Mouse (Mus musculus) limb, embryonic 15.5 days (tissue): ENCODE data around the gene Ttll11. TPM values are rescaled to one million over a fixed set of nuclear protein-coding genes. Genes with fewer than 3 reads are reported as not detected.
A peak's percentile ranks its signal among the peaks of the same experiment; 100 is the strongest.

Experiments used
- ATAC-seq: fragments of 200-750 bp; cut with Nextera tagmentation; 2 replicates; pipeline ENCODE4 v1.8.0; 2017; ENCODE audit warnings: low read depth, moderate TSS enrichment; ENCODE audit not compliant: insufficient number of reproducible peaks, low FRiP score, low TSS enrichment
- H3K27ac ChIP-seq: fragments of 300-500 bp; sonication (generic); 2 replicates; pipeline ENCODE4 v1.5.1; 2015; ENCODE audit warnings: moderate library complexity, mild to moderate bottlenecking, inconsistent platforms
- H3K27me3 ChIP-seq: fragments of 300-500 bp; sonication (generic); 2 replicates; pipeline ENCODE4 v1.6.1; 2015; ENCODE audit warnings: inconsistent platforms
- H3K36me3 ChIP-seq: fragments of 300-500 bp; sonication (generic); 2 replicates; pipeline ENCODE4 v1.6.1; 2015; ENCODE audit warnings: inconsistent platforms
- H3K4me1 ChIP-seq: fragments of 300-500 bp; sonication (generic); 2 replicates; pipeline ENCODE4 v1.6.1; 2015; ENCODE audit warnings: inconsistent platforms
- H3K4me2 ChIP-seq: fragments of 300-500 bp; sonication (generic); 2 replicates; pipeline ENCODE4 v1.6.1; 2015; ENCODE audit warnings: mild to moderate bottlenecking, inconsistent platforms
- H3K4me3 ChIP-seq: fragments of 300-500 bp; sonication (generic); 2 replicates; pipeline ENCODE4 v1.5.1; 2015; ENCODE audit warnings: mild to moderate bottlenecking, inconsistent platforms
- H3K9ac ChIP-seq: fragments of 300-500 bp; sonication (generic); 2 replicates; pipeline ENCODE4 v1.6.1; 2015; ENCODE audit warnings: inconsistent platforms
- H3K9me3 ChIP-seq: fragments of 300-500 bp; sonication (generic); 2 replicates; pipeline ENCODE4 v1.6.1; 2016; ENCODE audit warnings: inconsistent platforms
- WGBS: fragments of 180-500 bp; shearing (Covaris S2); methylation state at CpG from one replicate; pipeline ENCODE4 v1.1.7; 2015; 5-methylcytosine and 5-hydroxymethylcytosine counted together
- polyA plus RNA-seq: library from polyadenylated mRNA; unstranded; fragments of >200 nt; fragmentation: Nextera tagmentation; extraction: Ambion mirVana; gene quantifications from 2 replicates; pipeline ENCODE4 v1.2.1, GENCODE M21; 2015

Gene Ttll11
- polyA plus RNA-seq, 1 experiment from 2014 or later, result 1.0 TPM

DNA sequence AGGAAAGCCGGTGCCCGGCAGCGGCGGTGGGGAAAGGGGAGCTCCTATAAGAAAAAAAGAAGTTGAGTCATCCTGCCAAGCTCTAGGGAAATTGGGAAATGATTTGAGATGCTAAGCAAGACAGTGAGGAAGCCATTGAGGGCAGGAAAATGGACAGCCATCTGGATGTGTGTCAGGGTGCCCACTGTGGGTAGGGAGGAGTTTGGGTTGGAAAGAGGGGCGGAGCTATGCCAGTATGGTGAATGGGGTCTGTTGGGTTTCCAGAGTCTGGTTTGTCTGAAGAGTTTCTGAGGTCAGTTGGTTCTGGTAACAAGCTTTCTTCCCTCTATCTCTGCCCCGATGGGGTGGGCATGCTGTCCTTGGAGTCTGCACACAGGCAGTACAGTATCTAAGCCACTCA lies 256.4 kb downstream of the Ttll11 start:
- Histone ChIP-seq H3K9me3 (no peaks in the 10 kb centered on the region), H3K27me3 (no peaks in the 10 kb centered on the region), H3K4me3 (no peak overlapping the region), H3K4me1 (peaks cover 3% of the 10 kb centered on the region), H3K27ac (no peak overlapping the region), H3K36me3 (peaks cover 91% of the 10 kb centered on the region), H3K4me2 (no peak overlapping the region), H3K9ac (no peak overlapping the region)
- no peak for ATAC-seq
- 95% methylated on average over 6 of the region's 6 CpGs for WGBS

DNA sequence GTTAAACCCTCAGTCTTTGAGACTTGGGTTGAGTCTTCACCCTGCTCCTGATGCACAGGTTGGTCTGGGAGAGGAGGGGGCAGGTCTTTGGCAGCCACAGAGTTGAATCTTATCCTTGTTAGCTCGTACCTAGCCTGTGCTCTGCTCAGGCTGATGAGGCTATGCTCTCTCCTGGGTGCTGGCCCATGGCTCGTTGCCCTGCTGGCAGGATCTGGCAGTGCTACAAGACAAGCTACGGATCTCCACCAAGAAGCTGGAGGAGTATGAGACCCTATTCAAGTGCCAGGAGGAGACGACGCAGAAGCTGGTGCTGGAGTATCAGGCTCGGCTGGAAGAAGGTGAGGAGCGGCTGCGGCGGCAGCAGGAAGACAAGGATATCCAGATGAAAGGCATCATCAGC lies 256.9 kb downstream of the Ttll11 start:
- ATAC-seq, result no peak
- Histone ChIP-seq H3K36me3 (peaks cover 91% of the 10 kb centered on the region), H3K4me1 (no peaks in the 10 kb centered on the region), H3K9ac (no peak overlapping the region), H3K9me3 (no peaks in the 10 kb centered on the region), H3K4me3 (no peak overlapping the region), H3K27me3 (no peaks in the 10 kb centered on the region), H3K27ac (no peak overlapping the region), H3K4me2 (no peak overlapping the region)
- WGBS, result 92% methylated on average over 9 of the region's 9 CpGs

DNA sequence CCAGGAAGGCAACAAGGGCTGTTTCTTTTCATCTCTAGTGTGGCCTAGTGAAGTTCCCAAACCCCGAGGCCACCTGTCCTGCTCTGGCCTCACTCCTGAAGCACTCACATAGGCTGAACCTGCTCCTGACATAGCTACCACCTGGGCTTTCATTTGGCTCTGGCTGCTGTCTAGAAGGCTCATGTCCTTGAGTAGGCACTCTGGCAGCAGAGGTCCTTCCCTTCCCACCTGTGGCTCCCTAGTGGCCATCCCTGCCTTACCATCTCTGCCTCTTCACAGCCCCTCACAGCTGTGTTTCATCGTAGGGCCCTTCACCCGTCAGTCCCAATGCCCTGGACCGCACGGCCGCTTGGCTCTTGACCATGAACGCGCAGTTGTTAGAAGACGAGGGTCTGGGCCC lies 258.8 kb downstream of the Ttll11 start:
- Histone ChIP-seq H3K4me1 (no peaks in the 10 kb centered on the region), H3K9ac (no peak overlapping the region), H3K27ac (no peak overlapping the region), H3K4me3 (no peak overlapping the region), H3K36me3 (peaks cover 92% of the 10 kb centered on the region), H3K27me3 (no peaks in the 10 kb centered on the region), H3K4me2 (no peak overlapping the region), H3K9me3 (no peaks in the 10 kb centered on the region)
- 92% methylated on average over 9 of the region's 9 CpGs for WGBS
- no peak for ATAC-seq

DNA sequence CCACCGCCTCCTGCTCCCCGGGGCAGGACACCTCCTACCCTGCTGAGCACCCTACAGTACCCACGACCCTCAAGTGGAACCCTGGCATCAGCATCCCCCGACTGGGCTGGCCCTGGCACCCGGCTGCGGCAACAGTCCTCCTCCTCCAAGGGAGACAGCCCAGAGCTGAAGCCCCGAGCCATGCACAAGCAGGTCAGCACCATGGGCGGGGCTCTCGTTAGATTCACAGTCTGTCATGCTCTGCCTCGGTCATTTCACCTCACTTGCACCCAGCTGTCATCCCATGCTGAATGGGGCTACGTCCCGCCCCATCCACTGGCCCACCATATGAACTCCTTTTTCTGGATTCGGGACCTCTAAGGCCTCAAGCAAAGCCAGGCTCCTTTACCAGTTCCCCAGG lies 259.2 kb downstream of the Ttll11 start:
- no peak overlapping the region for H3K27ac ChIP-seq
- H3K9me3 ChIP-seq, result no peaks in the 10 kb centered on the region
- no peaks in the 10 kb centered on the region for H3K4me1 ChIP-seq
- peaks cover 92% of the 10 kb centered on the region for H3K36me3 ChIP-seq
- ATAC-seq, result no peak
- H3K27me3 ChIP-seq, result no peaks in the 10 kb centered on the region
- H3K4me3 ChIP-seq, result no peak overlapping the region
- no peak overlapping the region for H3K9ac ChIP-seq
- 92% methylated on average over 13 of the region's 13 CpGs for WGBS
- no peak overlapping the region for H3K4me2 ChIP-seq

DNA sequence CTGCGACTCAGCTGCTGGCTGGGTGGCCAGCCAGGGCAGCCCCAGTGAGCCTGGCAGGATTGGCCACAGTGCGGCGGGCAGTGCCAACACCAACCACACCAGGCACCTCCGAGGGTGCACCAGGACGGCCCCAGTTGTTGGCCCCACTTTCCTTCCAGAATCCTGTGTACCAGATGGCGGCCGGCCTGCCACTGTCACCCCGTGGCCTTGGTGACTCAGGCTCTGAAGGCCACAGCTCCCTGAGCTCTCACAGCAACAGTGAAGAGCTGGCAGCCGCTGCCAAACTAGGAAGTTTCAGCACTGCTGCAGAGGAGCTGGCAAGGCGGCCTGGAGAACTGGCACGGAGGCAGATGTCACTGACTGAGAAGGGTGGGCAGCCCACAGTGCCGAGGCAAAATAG lies 259.6 kb downstream of the Ttll11 start:
- Histone ChIP-seq H3K9ac (no peak overlapping the region), H3K9me3 (no peaks in the 10 kb centered on the region), H3K36me3 (peaks cover 95% of the 10 kb centered on the region), H3K27ac (no peak overlapping the region), H3K4me3 (no peak overlapping the region), H3K4me1 (0 out of 2 replicates have a peak, but pooled peaks cover 1% of the 10 kb centered on the region), H3K4me2 (no peak overlapping the region), H3K27me3 (no peaks in the 10 kb centered on the region)
- 90% methylated on average over 10 of the region's 12 CpGs for WGBS
- no peak for ATAC-seq

DNA sequence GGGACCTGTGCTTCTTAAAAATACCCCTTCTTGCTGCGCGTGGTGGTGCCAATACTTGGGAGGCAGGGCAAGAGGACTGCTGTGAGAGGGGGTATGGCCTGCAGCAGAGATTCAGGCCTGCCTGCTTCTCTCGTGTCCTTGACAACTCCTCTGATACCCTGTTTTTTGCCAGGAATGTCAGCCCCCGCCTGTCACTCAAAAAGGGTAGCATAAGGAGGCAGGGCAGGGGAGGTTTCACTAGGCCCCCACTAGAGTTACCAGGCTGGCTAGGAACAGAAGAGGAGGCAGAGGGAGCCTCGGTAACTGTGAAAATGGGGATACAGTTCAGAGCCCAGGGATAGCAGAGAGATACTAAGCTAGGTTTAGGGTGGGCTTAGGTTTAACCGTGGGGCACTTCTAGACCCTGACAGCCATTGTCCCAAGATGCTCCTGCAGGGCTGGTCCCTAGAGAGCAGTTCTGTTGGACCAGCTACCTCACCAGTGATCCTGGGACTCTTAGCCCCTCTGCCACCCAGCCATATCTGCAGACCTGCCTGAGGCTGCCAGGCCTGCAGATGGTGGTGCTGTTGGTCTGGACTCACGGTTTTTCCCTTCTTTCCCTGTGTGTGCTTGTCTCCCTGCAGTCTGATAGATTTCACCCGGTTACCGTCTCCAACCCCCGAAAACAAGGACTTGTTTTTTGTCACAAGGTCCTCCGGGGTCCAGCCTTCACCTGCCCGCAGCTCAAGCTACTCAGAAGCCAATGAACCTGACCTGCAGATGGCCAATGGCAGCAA lies 260.3 kb downstream of the Ttll11 start:
- 90% methylated on average over 12 of the region's 12 CpGs for WGBS
- no peak overlapping the region for H3K4me3 ChIP-seq
- H3K36me3 ChIP-seq, result peaks cover 96% of the 10 kb centered on the region
- H3K27ac ChIP-seq, result no peak overlapping the region
- no peak for ATAC-seq
- H3K27me3 ChIP-seq, result no peaks in the 10 kb centered on the region
- H3K4me1 ChIP-seq, result 0 out of 2 replicates have a peak, but pooled peaks cover 8% of the 10 kb centered on the region
- no peak overlapping the region for H3K4me2 ChIP-seq
- no peak overlapping the region for H3K9ac ChIP-seq
- H3K9me3 ChIP-seq, result no peaks in the 10 kb centered on the region

DNA sequence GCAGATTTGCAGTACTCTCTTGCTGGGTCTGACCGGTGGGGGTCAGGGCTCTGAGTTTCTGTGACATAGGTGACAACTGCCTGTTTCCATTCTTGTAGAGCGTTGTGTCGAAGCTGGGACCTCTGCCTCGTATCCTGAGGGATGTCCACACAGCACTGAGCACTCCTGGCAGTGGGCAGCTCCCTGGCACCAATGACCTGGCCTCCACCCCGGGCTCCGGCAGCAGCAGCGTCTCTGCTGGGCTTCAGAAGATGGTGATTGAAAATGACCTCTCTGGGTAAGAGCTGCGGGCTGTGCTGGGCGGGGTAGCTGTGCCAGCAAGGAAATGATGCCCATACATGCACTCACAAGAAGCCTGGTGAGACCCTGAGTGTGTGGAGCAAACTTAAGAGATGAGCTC lies 261.1 kb downstream of the Ttll11 start:
- Histone ChIP-seq H3K4me2 (no peak overlapping the region), H3K4me3 (no peak overlapping the region), H3K9me3 (no peaks in the 10 kb centered on the region), H3K27ac (no peak overlapping the region), H3K4me1 (0 out of 2 replicates have a peak, but pooled peaks cover 13% of the 10 kb centered on the region), H3K9ac (no peak overlapping the region), H3K27me3 (no peaks in the 10 kb centered on the region), H3K36me3 (peaks cover 98% of the 10 kb centered on the region)
- ATAC-seq, result no peak
- 95% methylated on average over 9 of the region's 9 CpGs for WGBS

DNA sequence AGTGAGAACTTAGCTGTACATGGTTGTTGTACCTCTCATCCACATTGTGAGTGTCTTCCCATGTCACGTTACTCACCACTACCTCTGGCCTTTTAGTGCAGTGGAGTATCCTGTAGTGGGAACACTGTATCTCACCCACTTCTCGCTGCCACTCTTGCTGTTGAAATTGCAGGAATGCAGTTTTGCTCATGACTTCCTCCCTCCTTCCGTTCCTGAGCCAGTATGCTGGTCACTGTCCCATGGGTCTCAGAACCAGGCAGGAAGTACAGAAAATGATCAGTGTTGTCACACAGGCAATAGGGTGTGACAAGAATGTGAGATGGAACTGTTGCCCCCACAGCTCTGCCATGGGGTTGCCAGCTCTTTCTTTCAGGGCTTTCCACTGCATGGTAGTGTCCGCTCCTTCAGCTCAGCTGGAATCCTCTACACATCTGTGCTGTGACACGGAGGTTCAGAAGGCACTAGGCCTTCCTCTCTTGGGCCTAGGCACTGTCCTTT lies 261.7 kb downstream of the Ttll11 start:
- Histone ChIP-seq H3K4me1 (0 out of 2 replicates have a peak, but pooled peaks cover 13% of the 10 kb centered on the region), H3K9me3 (no peaks in the 10 kb centered on the region), H3K4me3 (no peak overlapping the region), H3K9ac (no peak overlapping the region), H3K27me3 (no peaks in the 10 kb centered on the region), H3K4me2 (no peak overlapping the region), H3K27ac (no peak overlapping the region), H3K36me3 (peaks cover 95% of the 10 kb centered on the region)
- no peak for ATAC-seq
- WGBS, result 87% methylated on average over 5 of the region's 5 CpGs

DNA sequence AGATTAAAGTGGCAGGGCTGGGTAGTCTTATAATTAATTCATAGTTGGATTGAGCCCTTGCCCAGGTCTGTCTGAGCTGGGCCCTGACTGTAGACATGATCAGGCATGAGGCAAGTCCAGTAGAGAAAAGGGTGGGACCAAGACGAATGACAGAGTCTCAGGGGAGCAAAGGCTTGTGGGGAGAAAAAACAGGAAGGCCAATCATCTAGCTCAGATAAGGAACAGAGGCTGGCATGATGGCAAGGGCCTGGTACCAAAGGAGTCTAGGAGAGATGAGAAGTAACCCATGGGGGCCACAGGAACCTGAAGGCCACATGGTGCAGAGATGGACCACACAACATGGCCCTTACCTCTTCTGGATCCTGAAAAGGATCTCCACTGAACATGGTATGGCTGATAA lies 263.5 kb downstream of the Ttll11 start:
- Histone ChIP-seq H3K27ac (no peak overlapping the region), H3K4me1 (0 out of 2 replicates have a peak, but pooled peaks cover 13% of the 10 kb centered on the region), H3K9me3 (no peaks in the 10 kb centered on the region), H3K4me3 (no peak overlapping the region), H3K36me3 (peaks cover 95% of the 10 kb centered on the region), H3K9ac (no peak overlapping the region), H3K27me3 (no peaks in the 10 kb centered on the region), H3K4me2 (no peak overlapping the region)
- WGBS, result 78% methylated on average over 1 of the region's 1 CpGs
- ATAC-seq, result no peak

DNA sequence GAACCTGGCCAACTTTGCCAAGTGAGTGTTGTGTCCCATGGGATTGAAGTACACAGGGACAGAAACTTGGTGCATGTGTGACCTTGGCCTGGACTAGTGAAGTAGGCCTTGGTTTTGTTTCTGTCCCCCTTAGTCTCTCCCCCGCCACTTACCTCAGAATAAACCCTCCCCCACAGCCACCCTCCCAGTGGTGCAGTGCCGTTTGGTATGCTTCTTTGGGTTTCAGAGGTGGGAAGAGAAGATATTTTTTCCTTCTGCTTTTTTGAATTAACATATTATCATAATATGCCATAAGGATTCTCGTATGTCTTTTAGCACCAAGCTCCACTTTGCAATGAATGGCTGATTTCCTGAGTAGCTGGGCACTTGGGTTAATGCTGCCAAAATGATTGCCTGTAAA lies 264.2 kb downstream of the Ttll11 start:
- Histone ChIP-seq H3K9me3 (no peaks in the 10 kb centered on the region), H3K9ac (no peak overlapping the region), H3K4me3 (no peak overlapping the region), H3K4me1 (0 out of 2 replicates have a peak, but pooled peaks cover 13% of the 10 kb centered on the region), H3K27me3 (no peaks in the 10 kb centered on the region), H3K27ac (no peak overlapping the region), H3K4me2 (no peak overlapping the region), H3K36me3 (peaks cover 95% of the 10 kb centered on the region)
- ATAC-seq, result no peak
- 88% methylated on average over 3 of the region's 3 CpGs for WGBS

DNA sequence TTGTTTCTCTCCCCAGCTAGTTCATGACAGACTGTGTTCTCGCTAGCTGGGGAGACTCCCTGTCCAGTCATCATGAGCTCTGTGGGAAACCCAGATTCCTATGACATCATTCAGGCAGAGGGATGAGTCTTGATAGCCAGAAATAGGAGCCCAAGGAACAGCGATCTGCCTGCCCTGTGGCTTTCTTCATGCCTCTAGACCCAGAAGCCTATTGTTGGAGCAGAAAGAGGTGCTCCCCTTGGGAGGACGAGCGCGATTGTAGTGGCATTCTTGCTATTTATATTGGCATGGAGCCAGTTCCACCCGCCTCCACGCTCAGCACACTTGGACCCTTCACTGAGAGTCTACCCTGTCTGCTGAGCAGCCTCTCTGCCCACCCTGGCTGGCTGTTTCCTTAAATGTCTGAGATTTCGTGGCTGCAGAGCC lies 265.0 kb downstream of the Ttll11 start:
- ATAC-seq, result peak; percentile 45
- Histone ChIP-seq H3K27ac (no peak overlapping the region), H3K4me3 (no peak overlapping the region), H3K4me2 (no peak overlapping the region), H3K9me3 (no peaks in the 10 kb centered on the region), H3K4me1 (0 out of 2 replicates have a peak, but pooled peaks cover 13% of the 10 kb centered on the region), H3K36me3 (peaks cover 95% of the 10 kb centered on the region), H3K9ac (no peak overlapping the region), H3K27me3 (no peaks in the 10 kb centered on the region)
- 44% methylated on average over 8 of the region's 8 CpGs for WGBS

DNA sequence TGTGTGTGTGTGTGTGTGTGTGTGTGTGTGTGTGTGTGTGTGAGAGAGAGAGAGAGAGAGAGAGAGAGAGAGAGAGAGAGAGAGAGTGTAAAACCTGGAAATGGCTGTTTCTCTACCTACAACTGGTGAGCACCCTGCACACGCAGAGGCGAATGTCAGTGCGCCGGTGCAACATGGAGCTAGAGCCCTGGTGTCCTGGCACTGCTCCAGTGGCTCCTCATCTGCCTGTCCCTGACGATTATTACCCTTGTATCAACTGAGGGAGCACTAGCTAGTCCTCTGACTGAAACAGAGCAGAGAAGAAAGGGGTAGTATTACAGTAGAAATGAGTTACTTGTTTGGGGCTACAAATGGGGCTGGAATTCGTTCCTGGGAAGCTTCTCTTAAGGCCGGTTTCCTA lies 266.3 kb downstream of the Ttll11 start:
- Histone ChIP-seq H3K4me3 (no peak overlapping the region), H3K4me1 (0 out of 2 replicates have a peak, but pooled peaks cover 13% of the 10 kb centered on the region), H3K27ac (no peak overlapping the region), H3K27me3 (no peaks in the 10 kb centered on the region), H3K9me3 (no peaks in the 10 kb centered on the region), H3K4me2 (no peak overlapping the region), H3K36me3 (peaks cover 94% of the 10 kb centered on the region), H3K9ac (no peak overlapping the region)
- WGBS, result 76% methylated on average over 7 of the region's 7 CpGs
- no peak for ATAC-seq
